Mouse (Mus musculus) fibroblast of lung, adult 2 months (primary cell): ENCODE measurements at regions not wholly inside any gene's neighbourhood (a gene's known extent, or its start where the extent isn't known, plus 50 kb on each side); places are given as distances from the start of the nearest gene placed in this dataset.

ENCODE experiments used
- DNase-seq: peaks from one replicate; pipeline ENCODE4 v3.0.0-alpha.2; 2011; ENCODE audit warnings: low read depth

GRCm38 (mm10) chr19:55011341-55011740 is 115.7 kb downstream of the Gpam start:
- peak; percentile 61 for DNase-seq

- no peak for DNase-seq
These were observed 118.4 kb downstream of the Gpam start for GRCm38 (mm10) chr19:55008463-55009146.

GRCm38 (mm10) chr19:54989982-54990381 is 137.1 kb downstream of the Gpam start:
- no peak for DNase-seq

GRCm38 (mm10) chr19:54984541-54984940 is 142.5 kb downstream of the Gpam start:
- DNase-seq = peak; percentile 50

- DNase-seq = no peak
These were observed 144.2 kb downstream of the Gpam start for GRCm38 (mm10) chr19:54982801-54983200.

- DNase-seq = no peak
These were observed 155.4 kb downstream of the Gpam start for GRCm38 (mm10) chr19:54971440-54972211.

GRCm38 (mm10) chr19:54958328-54958727 is 168.7 kb downstream of the Gpam start:
- no peak for DNase-seq

- no peak for DNase-seq
These were observed 171.9 kb downstream of the Gpam start for GRCm38 (mm10) chr19:54955096-54955495.

GRCm38 (mm10) chr19:54952546-54952945 is 174.5 kb downstream of the Gpam start:
- no peak for DNase-seq

- DNase-seq = no peak
These were observed 178.5 kb downstream of the Gpam start for GRCm38 (mm10) chr19:54948359-54949127.

- no peak for DNase-seq
These were observed 179.5 kb downstream of the Gpam start for GRCm38 (mm10) chr19:54947583-54947982.

- peak; percentile 11 for DNase-seq
These were observed 194.5 kb downstream of the Gpam start for GRCm38 (mm10) chr19:54932579-54932978.

- no peak for DNase-seq
These were observed 201.2 kb downstream of the Gpam start for GRCm38 (mm10) chr19:54925888-54926287.

- DNase-seq = no peak
These were observed 207.4 kb downstream of the Gpam start for GRCm38 (mm10) chr19:54919597-54919996.

GRCm38 (mm10) chr19:54893622-54894021 is 233.4 kb downstream of the Gpam start:
- DNase-seq = no peak

- DNase-seq = no peak
These were observed 260.0 kb downstream of the Gpam start for GRCm38 (mm10) chr19:54867078-54867477.

GRCm38 (mm10) chr19:54855190-54855589 is 271.8 kb downstream of the Gpam start:
- peak; percentile 0 for DNase-seq

GRCm38 (mm10) chr19:54838231-54838630 is 288.8 kb downstream of the Gpam start:
- no peak for DNase-seq

GRCm38 (mm10) chr19:54836451-54836850 is 290.6 kb downstream of the Gpam start:
- DNase-seq = no peak

- DNase-seq = no peak
These were observed 304.9 kb downstream of the Gpam start for GRCm38 (mm10) chr19:54822161-54822560.

GRCm38 (mm10) chr19:54820587-54820986 is 306.5 kb downstream of the Gpam start:
- DNase-seq = no peak

- DNase-seq = no peak
These were observed 325.8 kb downstream of the Gpam start for GRCm38 (mm10) chr19:54801123-54801742.
